ENCODE assay signal across 17 mouse cellular contexts in genomic region chr11:36909036-36909435, GRCm38 (mm10).
"Had no signal": no experiment of that assay in that cellular context is flagged by ENCODE, and none has a peak within 500 bp of the region (broad histone marks: within the 10 kb centered on the region; RNA-seq: fewer than 3 reads in every experiment).

No protein-coding gene starts in this region.

- ATAC-seq: liver, embryonic 12.5 days; liver, postnatal 0 days; lung, postnatal 0 days; midbrain, embryonic 13.5 days; midbrain, embryonic 15.5 days; midbrain, embryonic 16.5 days had no signal

- DNase-seq: left cerebral cortex, postnatal 4 days; liver; liver, embryonic 13.5 days; liver, postnatal 0 days; lung, adult 18-20 months; lung, adult 2 months; lung, embryonic 14.5 days; lung, postnatal 10 days; lung, postnatal 14 days; lung, postnatal 36 days; lung, postnatal 4 days; midbrain, embryonic 14.5 days had no signal
